Mouse (Mus musculus) layer of hippocampus, adult 2 months (tissue): ENCODE results near the gene Atr. TPM values are rescaled to one million over a fixed set of nuclear protein-coding genes. Genes with fewer than 3 reads are reported as not detected.
"Not testable (repeated sequence)": the region's sequence is repeated elsewhere in the genome, so short reads cannot be mapped to it uniquely, and the experiment has no call there.

Experiments used
- DNase-seq, 2 experiments: peaks; one replicate each; pipeline ENCODE4 v3.0.0; 2022; ENCODE audit warnings: low spot score in 2 of 2
- H3K27ac ChIP-seq: fragments of 200-600 bp; 2 replicates; pipeline ENCODE4 v1.8.1; 2022
- H3K4me3 ChIP-seq: fragments of 200-600 bp; 2 replicates; pipeline ENCODE4 v1.8.1; 2022; ENCODE audit warnings: mild to moderate bottlenecking
- CTCF ChIP-seq: fragments of 200-600 bp; conservative IDR thresholded peaks from 2 replicates; pipeline ENCODE4 v1.8.1; 2022; ENCODE audit warnings: antibody characterized with exemption, mild to moderate bottlenecking, moderate library complexity
- total RNA-seq, 2 experiments: library from RNA; stranded (reverse); gene quantifications; 2 replicates each; pipeline ENCODE4 v1.2.3; 2021

The Atr gene
- total RNA-seq, 2 experiments from 2014 or later: 11.8 to 13.4 TPM

DNA sequence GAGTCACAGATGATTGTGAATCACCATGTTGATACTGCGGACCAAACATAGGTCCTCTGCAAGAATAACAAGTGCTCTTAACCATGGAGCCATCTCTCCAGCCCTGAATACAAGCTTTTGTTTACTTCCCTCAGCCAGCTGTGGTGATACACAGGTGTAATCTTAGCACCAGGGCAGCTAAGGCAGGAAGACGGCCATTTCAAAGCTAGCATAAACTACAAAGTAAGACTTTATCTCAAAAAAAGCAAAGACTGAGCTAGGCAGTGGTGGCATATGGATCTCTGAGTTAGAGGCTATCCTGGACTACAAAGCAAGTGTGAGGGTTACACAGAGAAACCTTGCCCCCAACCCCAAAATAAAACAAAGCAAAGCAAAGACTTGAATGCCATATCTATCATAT is 100.2 kb downstream of the Atr start:
- TF ChIP-seq CTCF: no peak
- H3K4me3 ChIP-seq: no peak overlapping the region
- DNase-seq: no peak

DNA sequence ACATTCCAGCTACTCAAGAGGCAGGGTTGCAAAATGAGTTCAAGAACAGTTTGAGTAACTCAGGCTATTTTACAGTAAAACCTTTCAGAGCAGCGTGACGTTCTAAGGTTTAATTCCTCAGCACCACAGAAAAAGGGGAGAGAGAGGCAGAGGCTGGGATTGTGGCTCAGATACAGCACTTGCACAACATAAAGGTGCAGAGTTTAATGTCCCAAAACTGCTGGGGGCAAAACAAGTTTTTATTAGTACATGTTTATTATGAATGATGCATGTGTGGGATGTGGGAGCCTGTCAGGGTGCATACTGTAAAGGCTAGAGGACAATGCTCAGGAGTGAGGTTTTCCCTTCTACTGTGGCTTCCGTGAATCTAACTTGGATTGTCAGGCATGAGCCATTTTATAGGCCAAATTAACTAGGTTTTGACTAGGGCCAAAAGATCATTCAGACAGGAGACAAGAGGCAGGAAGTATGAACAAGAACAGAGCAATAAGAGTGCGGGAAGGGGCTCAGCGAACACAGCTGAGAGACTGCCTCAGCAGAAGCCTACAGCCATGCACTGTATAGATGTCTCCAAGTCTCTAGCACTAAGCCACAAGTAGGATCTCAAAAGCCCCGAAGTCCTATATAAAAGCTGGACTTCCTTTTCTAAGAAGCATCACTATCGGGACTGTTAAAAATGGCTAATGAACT is 100.8 kb downstream of the Atr start:
- no peak overlapping the region for H3K4me3 ChIP-seq
- TF ChIP-seq CTCF: no peak
- H3K27ac ChIP-seq: no peak overlapping the region
- no peak for DNase-seq

More for the DNA sequence above, 100.2 kb downstream of the Atr start:
- H3K27ac ChIP-seq: no peak overlapping the region

DNA sequence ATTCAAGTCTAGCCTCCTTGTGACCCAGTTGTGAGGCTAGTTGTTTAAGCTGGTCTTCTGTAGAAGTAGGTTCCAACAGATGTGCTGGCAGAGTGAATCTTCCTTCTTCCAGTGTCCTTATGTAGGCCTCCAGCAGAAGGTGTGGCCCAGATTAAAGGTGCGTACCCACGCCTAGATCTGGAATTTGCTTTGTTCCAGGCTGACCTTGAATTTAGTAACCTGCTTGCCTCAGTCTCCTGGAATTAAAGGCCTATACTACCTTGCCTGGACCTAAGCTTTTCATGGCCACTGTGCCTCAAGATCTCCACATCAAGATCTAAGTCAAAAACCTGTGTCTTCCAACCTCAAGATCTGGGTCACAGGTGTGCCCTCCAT is 101.3 kb downstream of the Atr start:
- DNase-seq: not testable (repeated sequence)

DNA sequence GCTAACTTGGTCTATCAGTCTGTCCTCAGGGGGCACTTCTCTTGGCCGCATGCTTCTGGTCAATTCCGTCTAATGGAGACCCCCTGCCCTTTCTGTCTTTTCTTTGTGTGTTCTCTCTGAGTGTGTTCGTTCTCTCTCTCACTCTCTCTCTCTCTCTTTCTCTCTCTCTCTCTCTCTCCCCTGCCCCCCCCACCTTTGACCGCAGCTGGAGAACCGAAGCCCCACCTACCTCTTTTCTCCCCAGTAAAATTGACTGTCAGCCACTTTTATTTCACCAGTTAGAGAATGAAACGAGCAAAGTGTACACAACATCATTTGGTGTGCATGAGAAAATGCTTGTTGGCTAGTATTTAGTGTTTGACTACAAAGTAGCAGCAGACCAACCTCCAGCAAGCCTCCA is 101.8 kb downstream of the Atr start:
- no peak overlapping the region for H3K27ac ChIP-seq
- no peak overlapping the region for H3K4me3 ChIP-seq
- no peak for TF ChIP-seq CTCF
- no peak for DNase-seq

More for the DNA sequence above, 101.3 kb downstream of the Atr start:
- H3K27ac ChIP-seq, H3K4me3 ChIP-seq: not testable (repeated sequence)

DNA sequence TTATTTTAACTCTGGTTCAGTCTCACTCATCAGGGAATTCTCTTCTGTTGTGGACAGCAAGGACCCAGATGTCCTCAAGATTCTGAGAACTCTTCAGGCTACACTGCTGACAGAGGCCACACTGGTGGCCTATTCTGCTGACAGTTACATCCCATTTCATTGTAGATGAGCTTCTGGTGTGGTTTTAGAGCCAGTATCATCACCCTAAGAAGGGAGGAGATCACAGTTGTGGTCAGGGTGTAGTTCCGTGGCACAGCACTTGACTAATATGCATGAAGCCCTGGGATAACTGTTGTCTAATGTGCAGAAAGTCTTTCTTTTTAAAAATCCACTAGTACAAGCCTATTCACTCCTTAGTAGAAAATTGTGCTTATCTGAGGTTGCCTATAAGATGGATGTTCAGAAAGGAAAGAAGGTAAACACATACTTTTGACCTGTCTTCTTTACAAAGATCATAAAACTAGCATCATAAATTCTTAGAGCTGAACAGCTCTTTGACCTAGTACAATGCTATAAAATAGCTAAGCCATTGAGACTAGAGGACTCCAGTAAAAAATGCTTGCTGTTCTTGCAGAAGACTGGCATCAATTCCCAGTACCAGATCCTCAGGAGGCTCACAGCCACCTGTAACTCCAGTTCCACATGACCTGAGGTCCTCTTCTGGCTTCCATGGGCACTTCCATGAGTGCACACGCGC is 102.5 kb downstream of the Atr start:
- DNase-seq: no peak
- TF ChIP-seq CTCF: no peak
- Histone ChIP-seq H3K27ac (no peak overlapping the region), H3K4me3 (no peak overlapping the region)

DNA sequence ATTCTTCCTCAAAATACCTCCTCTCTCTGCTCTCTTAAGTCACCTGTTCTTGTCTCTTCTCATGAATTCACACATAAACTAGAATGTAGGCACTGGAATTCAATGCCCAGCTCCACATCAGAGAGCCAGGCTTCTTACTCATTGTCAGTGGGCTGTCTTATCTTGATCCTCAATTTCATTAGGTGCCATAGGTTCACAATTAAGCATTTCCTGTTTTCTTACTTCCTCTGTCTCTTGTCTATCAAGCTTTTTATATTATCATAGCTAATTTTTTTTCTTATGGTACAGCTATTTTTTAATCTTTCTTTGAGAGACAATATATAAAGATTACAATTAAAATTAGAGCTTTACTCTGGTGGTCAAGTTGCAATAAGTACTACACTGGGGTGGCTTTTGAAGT is 103.7 kb downstream of the Atr start:
- no peak for TF ChIP-seq CTCF
- no peak for DNase-seq
- Histone ChIP-seq H3K27ac (no peak overlapping the region), H3K4me3 (no peak overlapping the region)

DNA sequence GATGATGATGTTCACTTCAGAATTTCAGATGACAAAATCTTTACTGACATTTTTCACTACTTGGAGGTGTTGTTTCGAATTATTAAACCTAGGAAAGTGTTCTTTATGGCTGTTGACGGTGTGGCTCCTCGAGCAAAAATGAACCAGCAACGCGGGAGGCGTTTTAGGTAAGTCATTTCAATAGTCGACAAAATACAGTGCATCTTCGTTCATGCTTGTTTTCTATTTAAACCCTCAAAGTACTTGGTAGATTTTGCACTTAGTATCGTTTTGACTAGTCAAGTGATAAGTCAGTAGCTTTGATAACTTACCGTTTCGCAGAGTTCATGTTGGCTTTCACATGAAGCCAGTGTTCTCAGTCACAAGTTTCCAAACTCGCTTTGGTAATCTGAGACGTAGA is 106.6 kb downstream of the Atr start:
- TF ChIP-seq CTCF: no peak

DNA sequence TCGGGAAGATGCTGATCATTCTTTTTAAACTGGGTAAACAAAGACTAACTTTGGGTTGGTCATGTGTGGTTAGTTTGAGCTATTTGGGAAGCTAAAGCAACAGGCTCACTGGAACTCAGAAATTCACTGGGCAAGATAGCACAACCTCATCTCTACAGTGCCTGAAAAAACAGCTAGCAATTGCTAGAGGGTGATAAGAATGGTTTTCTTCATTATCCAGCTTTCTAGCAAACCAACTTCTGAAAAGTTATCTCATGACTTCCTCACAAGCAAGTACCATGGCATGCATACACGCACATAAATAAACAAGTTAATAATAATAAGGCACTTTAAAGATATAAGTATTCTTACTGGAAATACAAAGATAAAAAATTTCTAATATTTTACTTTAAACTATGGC is 120.9 kb downstream of the Atr start:
- DNase-seq: no peak
- no peak for TF ChIP-seq CTCF
- H3K27ac ChIP-seq: no peak overlapping the region
- no peak overlapping the region for H3K4me3 ChIP-seq

More for the DNA sequence above, 106.6 kb downstream of the Atr start:
- DNase-seq: no peak
- Histone ChIP-seq H3K4me3 (no peak overlapping the region), H3K27ac (no peak overlapping the region)

DNA sequence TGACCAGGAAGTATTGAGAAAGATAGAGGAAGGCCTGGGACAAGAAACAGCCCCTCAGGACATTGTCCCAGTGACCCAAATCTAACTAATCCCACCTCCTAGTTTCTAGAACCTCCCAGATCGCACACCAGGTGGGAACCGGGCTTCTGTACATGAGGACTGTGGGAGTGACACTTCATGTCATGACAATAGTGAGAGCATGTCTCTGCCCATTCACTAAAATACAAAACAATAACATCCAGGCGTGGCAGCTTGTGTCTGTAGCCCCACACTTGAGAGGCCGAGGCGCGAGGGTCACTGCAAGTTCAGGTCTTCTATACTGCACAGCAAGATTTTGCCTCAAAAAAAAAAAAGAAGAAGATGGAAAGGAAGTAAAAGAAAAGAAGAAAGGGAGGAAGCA is 122.5 kb downstream of the Atr start:
- Histone ChIP-seq H3K27ac (no peak overlapping the region), H3K4me3 (no peak overlapping the region)
- DNase-seq: no peak
- no peak for TF ChIP-seq CTCF

DNA sequence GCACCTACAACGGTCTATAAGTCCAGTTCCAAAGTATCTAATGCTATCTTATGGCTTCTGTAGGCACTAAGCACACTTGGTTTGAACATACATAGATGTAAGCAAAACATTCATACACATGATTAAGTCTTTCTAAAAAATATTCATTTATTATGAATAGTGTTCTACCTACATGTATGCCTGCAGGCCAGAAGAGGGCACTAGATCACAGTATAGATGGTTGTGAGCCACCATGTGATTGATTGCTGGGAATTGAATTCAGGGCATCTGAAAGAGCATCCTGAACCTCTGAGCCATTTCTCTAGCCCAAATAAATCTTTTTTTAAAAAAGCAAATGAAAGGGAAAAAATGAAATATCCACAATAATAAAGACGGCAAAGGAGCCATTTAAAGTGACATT is 134.9 kb downstream of the Atr start:
- no peak overlapping the region for H3K27ac ChIP-seq
- no peak overlapping the region for H3K4me3 ChIP-seq
- DNase-seq: no peak
- TF ChIP-seq CTCF: peak; percentile 41

Other genes with a start within 250 kb of the Atr start
- 1 to 10 TPM; 2.9 to 3.0 TPM for gene Pcolce2, start 220.0 kb upstream of the Atr start, total RNA-seq
- gene Trpc1, start 107.2 kb upstream of the Atr start, total RNA-seq: 10 to 100 TPM; 45.2 to 49.2 TPM
- 10 to 100 TPM in 1 of 2 experiments, 1 to 10 TPM in 1; 9.2 to 12.3 TPM for gene Pls1, start 12.3 kb upstream of the Atr start, total RNA-seq
- gene Xrn1, start 97.2 kb downstream of the Atr start, total RNA-seq: 10 to 100 TPM; 27.8 to 33.1 TPM